Mouse (Mus musculus) kidney, postnatal 25 days (tissue): ENCODE results near the gene Myo7a.
A peak's percentile ranks its signal among the peaks of the same experiment; 100 is the strongest.

Experiments
- DNase-seq, 2 experiments: peaks; one replicate each; pipeline ENCODE4 v3.0.0; 2021; ENCODE audit warnings: mixed read lengths in 2 of 2

The Myo7a gene

DNA sequence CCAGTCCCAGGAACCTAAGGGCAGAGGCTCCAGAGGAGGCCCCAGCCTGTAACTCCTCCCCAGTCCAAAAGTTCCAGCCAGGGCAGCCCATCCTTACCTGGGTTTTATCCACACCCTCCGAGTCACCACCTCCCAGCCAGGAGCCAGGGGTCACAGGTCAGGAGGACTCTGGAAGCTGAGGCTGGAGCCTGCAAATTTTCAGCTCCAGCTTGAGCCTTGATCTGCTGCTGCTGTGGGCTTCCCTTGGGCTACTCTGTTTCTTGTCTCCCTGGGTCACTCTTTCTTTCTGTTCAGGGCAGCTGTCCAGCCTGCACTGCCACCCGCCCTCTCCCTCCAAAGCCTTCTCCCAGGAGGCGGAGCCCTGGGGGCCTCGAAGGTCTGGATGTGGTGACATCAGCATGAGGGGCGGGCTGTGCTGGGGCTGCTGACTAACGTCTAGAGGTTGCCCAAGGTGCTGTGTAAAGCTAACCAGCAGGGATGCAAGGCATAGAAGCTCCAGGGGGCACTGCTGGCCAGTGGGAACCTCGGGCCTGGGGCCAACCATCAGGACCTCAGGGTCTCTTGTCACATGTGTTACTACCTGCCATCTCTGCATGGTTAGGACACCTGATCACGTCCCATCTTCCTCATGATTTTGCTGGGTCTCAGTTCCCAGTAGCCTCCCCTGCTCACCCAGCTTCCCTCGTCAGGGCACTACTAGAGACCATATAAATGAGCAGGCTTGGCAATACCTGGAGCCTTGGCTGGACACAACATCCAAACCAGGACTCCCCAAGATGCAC, at the start of gene Myo7a:
Myo7a (minus strand) TSS at position 346 of the 782 bp plus-strand sequence.
- DNase-seq: peak; percentile 76 to 93

DNA sequence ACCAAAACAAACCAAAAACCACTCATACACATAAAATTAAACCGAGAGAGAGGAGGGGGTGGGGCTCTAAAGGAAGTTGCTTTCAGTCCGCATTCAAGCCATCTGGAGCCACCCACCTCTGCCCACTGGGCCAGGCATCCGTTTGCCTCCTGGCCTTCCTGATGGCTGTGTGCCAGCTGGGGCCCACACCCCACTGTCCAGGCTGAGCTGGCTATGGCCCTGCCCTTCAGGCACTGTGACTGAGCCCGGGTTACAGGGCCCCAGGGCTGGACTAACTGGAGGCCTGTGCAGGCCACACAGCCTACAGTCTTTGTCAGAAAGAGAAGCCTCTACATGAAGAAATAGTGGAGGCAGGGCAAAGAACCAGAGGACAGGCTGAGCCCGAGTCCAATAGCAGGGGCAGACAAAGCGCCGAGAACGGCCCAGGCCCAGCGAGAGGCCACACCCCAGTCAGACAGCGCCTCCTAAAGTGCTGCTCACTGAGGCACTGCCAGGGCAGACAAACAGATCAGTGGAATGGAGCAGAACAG, 45.7 kb upstream of the Myo7a start:
- DNase-seq: peak in 1 of 2 experiments; percentile 71

- DNase-seq: no peak
These were observed 45.2 kb upstream of the Myo7a start for GRCm38 (mm10) chr7:98164382-98164998.

DNA sequence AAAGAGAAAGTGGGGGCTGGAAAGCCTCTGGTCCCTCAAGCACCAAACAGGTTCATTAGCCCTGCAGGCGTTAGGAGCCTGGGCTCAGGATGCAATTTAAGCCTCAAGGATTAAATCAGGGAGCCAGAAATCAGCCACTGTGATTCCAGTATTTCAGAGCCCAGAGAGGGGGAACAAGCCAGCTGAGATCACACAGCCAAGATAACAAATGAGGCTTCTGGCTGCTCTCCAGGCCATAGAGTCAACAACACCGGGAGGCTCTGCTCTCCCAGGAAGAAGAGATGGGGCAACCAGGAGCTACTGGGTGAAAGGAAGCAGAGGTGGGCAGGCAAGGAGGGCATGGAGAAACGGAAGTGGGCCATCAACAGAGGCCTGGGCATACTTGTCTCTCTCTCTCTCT, 44.4 kb upstream of the Myo7a start:
- peak in 1 of 2 experiments; percentile 38 for DNase-seq

- peak in 1 of 2 experiments; percentile 43 for DNase-seq
These were observed 42.9 kb upstream of the Myo7a start for GRCm38 (mm10) chr7:98162239-98162638.

DNA sequence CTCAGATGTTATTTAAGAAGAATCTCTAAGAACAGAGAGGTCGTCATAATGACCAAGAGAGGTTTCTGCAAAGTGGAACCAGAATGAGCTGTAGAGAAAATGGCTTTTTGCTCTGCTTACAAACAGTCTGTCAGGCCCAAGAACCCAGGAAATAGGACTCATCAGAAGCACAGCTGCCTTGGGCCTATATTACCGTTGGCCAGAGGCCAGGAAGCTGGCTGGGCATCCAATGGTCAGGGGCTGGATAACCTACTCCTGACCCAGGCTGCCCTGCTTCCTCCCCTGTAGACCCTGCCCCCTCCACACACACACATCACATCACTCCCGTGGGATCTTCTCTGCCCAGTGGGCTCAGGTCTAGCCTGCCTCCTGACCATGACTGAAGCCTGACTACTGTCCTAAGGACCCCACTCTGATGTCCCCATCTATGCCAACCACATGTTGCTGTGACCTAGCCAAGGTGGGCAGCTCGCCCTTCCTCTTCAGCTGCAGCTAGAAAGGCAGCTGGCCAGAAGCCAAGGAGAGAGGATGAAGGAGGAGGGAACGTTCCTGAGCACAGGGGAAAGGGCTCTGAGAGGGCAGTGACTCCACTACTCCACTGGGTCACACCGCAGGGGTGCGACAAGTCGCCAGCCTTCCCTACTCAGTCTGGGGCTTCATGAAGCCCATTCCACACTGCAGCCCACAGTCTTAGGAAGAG, 40.9 kb upstream of the Myo7a start:
- peak; percentile 64 to 66 for DNase-seq

GRCm38 (mm10) chr7:98158481-98158880, 39.2 kb upstream of the Myo7a start:
- peak; percentile 75 to 87 for DNase-seq

DNA sequence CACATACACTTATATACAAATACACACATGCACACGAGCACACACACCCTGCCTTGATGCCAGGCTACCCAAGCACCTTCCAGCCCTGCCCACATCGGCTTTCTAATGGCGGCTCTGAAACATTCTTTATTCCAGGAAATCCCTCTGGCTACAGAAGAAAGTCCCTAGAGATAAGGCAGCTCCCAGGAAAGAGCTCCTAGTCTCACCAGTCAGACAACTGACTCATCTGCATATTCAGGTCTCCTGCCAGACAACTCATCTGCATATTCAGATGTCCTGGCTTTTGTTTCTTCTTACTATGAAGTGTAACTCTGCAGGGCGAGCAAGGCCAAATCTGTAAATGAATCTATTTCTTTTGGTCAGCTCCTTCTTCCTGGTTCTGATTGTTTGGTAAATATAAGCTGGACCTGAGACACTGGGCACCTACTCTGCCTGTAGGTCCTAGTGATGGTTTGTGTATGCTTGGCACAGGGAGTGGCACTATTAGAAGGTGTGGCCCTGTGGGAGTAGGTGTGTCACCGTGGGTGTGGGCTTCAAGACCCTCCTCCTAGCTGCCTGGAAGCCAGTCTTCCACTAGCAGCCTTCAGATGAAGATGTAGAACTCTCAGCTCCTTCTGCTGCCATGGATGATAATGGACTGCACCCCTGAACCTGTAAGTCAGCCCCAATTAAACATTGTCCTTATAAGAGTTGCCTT, 38.5 kb upstream of the Myo7a start:
- no peak for DNase-seq

- DNase-seq: peak in 1 of 2 experiments; percentile 31
These were observed 36.9 kb upstream of the Myo7a start for GRCm38 (mm10) chr7:98156280-98156665.

DNA sequence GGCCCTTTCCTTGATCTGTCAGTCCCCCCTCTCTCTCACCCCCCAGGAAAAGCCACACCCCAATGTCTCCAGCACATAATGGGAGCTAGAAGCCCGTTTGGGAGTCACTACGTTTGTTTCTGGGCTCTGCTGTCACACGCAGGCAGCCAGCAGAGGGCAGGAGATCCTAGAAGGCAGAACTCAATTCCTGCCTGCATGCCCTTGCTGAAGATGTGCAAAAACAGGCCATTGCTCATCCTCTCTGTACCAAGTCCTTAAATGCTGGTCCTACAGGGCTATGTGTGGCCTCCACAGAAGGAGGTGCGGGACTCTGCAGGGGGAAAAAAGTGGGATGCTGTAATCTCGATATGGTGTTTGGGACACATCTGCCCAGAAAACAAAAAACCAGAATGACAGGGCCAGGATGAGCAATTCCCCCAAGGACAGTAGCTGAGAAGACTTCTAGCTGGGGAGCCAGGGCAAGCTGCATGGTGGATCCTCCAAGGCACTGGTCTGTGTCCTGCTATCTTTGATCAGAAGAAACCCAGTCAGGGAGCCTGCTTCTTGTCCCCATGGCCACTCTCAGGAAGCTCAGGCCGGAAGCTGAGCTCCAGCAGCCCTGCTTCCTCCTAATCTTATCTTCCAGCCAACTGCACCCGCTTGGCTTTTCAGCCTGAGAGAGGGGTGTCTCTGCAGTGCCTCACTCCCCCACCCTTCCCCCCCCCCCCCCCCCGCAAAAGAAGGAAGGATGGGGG, 36.4 kb upstream of the Myo7a start:
- peak; percentile 77 to 85 for DNase-seq

DNA sequence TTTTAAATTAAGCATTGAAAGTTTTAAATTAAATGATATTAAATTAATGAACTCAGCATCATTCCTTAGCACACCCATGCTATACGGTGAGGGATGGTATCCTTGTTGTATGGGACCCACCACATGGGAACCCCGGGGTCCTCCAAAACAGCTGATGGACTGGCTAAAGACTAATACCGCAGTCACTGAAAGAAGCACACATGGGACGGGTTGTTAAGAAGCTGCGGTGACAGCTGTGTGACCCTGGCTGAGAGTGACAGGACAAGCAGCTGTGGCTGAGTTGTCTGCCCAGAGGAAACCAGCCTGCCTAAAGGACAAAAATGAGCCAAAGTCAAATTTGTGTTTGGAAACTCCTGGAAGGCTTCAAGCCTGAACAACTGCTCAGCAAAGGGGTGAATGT, 34.6 kb upstream of the Myo7a start:
- DNase-seq: no peak

DNA sequence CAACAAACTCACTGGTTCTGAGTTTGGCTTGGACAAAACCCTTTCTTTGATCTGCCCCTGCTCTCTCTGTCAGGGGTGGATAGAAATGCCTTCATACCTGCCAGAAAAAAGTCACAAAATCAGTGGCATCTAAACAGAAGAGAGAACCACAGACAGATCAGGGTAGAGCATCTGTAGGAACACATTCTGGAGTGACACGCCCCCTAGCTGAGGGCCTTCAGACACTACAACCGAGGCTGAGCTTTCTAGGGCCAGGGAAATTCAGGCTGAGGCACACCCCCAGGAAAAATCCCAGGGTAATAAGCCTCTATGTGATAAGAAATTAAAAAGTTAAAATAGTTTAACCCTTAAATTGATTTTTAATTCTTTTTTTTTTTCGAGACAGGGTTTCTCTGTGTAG, 34.0 kb upstream of the Myo7a start:
- peak in 1 of 2 experiments; percentile 34 for DNase-seq

- peak; percentile 48 to 65 for DNase-seq
These were observed 33.1 kb upstream of the Myo7a start for GRCm38 (mm10) chr7:98152400-98152799.

- DNase-seq: peak; percentile 46 to 54
These were observed 31.2 kb upstream of the Myo7a start for GRCm38 (mm10) chr7:98150525-98150924.

- no peak for DNase-seq
These were observed 30.5 kb upstream of the Myo7a start for GRCm38 (mm10) chr7:98149802-98150201.

DNA sequence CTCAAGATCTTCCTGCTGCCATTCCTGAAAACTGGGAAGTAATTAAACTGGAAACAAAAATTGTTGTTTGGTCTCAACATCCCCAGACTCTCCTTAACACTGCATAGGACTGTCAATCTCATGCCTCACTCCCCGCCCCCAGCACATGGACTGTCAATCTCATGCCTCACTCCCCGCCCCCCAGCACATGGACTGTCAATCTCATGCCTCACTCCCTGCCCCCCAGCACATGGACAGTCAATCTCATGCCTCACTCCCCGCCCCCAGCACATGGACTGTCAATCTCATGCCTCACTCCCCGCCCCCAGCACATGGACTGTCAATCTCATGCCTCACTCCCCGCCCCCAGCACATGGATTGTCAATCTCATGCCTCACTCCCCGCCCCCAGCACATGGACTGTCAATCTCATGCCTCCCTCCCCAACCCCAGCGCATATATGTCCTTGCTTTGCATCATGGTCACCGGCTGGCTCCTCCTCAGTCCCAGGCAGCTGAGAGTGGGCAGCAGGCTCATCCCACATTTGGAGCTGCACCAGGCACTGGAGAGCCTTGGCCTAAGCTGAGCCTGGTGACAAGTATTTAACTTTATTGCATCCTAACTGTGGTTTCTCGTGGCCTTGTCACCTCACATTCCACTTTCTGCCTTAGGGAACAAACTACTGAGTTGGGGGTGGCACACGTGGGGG, 29.5 kb upstream of the Myo7a start:
- peak in 1 of 2 experiments; percentile 30 for DNase-seq

- peak; percentile 71 to 76 for DNase-seq
These were observed 28.4 kb upstream of the Myo7a start for GRCm38 (mm10) chr7:98147766-98148165.

DNA sequence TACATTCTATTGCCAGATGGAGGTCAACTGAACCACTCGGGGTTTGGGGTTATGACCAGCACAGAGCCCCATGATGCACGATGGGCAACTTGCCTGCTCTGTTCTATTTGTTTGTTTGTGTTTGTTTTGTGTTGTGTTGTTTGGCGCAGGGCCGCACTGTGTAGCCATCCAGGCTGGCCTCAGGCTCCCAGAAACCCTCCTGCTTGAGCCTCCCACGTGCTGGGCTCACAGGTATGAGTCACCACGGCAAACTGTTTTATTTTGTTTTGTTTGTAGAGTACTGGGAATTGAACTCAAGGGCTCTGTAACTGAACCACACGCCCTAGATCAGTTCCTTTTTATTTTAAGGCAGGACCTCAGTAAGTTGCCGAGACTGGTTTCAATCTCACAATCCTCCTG, 27.1 kb upstream of the Myo7a start:
- DNase-seq: peak in 1 of 2 experiments; percentile 36

- no peak for DNase-seq
These were observed 26.6 kb upstream of the Myo7a start for GRCm38 (mm10) chr7:98145842-98146446.

- no peak for DNase-seq
These were observed 26.1 kb upstream of the Myo7a start, which contains the start of gene Omp for GRCm38 (mm10) chr7:98145402-98145801. Gene Omp, minus strand, starts transcription at chr7:98145502.

DNA sequence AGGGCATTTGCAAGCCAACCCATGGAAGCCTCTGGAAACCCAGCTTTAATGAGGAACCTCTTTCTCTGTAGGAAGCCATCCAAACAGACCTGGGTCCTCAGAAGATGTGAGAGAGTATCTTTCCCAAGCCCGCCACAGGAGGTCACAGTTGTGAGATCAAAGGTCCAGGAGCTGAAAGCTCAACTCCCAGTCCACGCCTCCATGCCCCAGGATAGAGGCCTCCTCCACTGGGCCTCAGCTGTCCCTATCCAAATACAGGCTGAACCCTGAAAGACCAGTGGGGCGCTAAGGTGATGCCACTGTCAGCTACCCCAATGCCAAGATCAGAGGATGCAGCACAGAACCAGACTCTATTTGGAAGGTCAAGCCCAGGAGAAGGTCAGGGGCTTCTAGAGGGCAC, 23.3 kb upstream of the Myo7a start:
- no peak for DNase-seq
